Mouse (Mus musculus) MEL (cell line): ENCODE measurements around the gene Zfp280d. TPM values are rescaled to one million over a fixed set of nuclear protein-coding genes. Genes with fewer than 3 reads are reported as not detected.
A peak's percentile ranks its signal among the peaks of the same experiment; 100 is the strongest.

Experiments
- DNase-seq: peaks from one replicate; pipeline ENCODE4 v3.0.0; 2011; ENCODE audit warnings: low read depth, low spot score
- H3K27ac ChIP-seq: 2 replicates; pipeline ENCODE4 v1.5.1; 2012; ENCODE audit warnings: low read depth, mild to moderate bottlenecking, control low read depth, low read length, moderate library complexity; ENCODE audit not compliant: control insufficient read depth
- H3K27me3 ChIP-seq, 2 experiments: fragments of 150-350 bp in 1 of 2; sonication (generic) in 1 of 2; 2 replicates each; pipeline ENCODE4 v1.6.1; 2012; ENCODE audit warnings: low read length in 2 of 2, mild to moderate bottlenecking in 2 of 2, improper control_type of control experiment in 1 of 2, moderate library complexity in 1 of 2; ENCODE audit not compliant: insufficient read depth in 2 of 2, control insufficient read depth in 1 of 2
- H3K36me3 ChIP-seq, 2 experiments: 2 replicates each; pipeline ENCODE4 v1.6.1; 2012 to 2014; ENCODE audit warnings: low read length in 2 of 2, improper control_type of control experiment in 1 of 2, inconsistent platforms in 1 of 2, mild to moderate bottlenecking in 1 of 2; ENCODE audit not compliant: insufficient read depth in 2 of 2, control insufficient read depth in 1 of 2
- H3K4me1 ChIP-seq, 2 experiments: fragments of 150-350 bp in 1 of 2; sonication (generic) in 1 of 2; 2 replicates each; pipeline ENCODE4 v1.6.1; 2012; ENCODE audit warnings: low read length in 2 of 2, improper control_type of control experiment in 1 of 2, mild to moderate bottlenecking in 1 of 2; ENCODE audit not compliant: insufficient read depth in 2 of 2, control insufficient read depth in 1 of 2
- H3K4me3 ChIP-seq, 2 experiments: fragments of 150-350 bp in 1 of 2; sonication (generic) in 1 of 2; 2 replicates each; pipeline ENCODE4 v1.5.1; 2012; ENCODE audit warnings: low read depth in 2 of 2, low read length in 2 of 2, mild to moderate bottlenecking in 2 of 2, moderate library complexity in 2 of 2, control low read depth in 1 of 2, improper control_type of control experiment in 1 of 2; ENCODE audit not compliant: control insufficient read depth in 1 of 2, insufficient read depth in 1 of 2
- H3K79me2 ChIP-seq: 2 replicates; pipeline ENCODE4 v1.6.1; 2012; ENCODE audit warnings: mild to moderate bottlenecking, low read length, moderate library complexity; ENCODE audit not compliant: control insufficient read depth, poor library complexity, insufficient read depth
- H3K9ac ChIP-seq: 2 replicates; pipeline ENCODE4 v1.6.1; 2012; ENCODE audit warnings: low read depth, mild to moderate bottlenecking, control low read depth, low read length, moderate library complexity; ENCODE audit not compliant: control insufficient read depth, poor library complexity, severe bottlenecking
- H3K9me3 ChIP-seq: fragments of 150-350 bp; sonication (generic); replicated peaks from 2 replicates; pipeline ENCODE4 v1.6.1; 2012; ENCODE audit warnings: mild to moderate bottlenecking, low read length, improper control_type of control experiment, moderate library complexity; ENCODE audit not compliant: insufficient read depth
- CHD1 ChIP-seq: IDR thresholded peaks from 2 replicates; pipeline ENCODE4 v1.6.1; 2012; ENCODE audit warnings: low read depth, mild to moderate bottlenecking, inconsistent platforms, low read length, improper control_type of control experiment
- CTCF ChIP-seq, 3 experiments: IDR thresholded peaks in 2 of 3; conservative IDR thresholded peaks in 1 of 3; 2 replicates each; pipeline ENCODE4 v1.5.1; 2011 to 2012; ENCODE audit warnings: low read length in 3 of 3, low read depth in 2 of 3, mild to moderate bottlenecking in 2 of 3, improper control_type of control experiment in 1 of 3, inconsistent platforms in 1 of 3, mixed read lengths in 1 of 3, moderate library complexity in 1 of 3; ENCODE audit not compliant: control insufficient read depth in 1 of 3, insufficient read depth in 1 of 3, poor library complexity in 1 of 3, severe bottlenecking in 1 of 3
- E2F4 ChIP-seq: IDR thresholded peaks from 2 replicates; pipeline ENCODE4 v1.6.1; 2011; ENCODE audit warnings: low read depth, low read length, improper control_type of control experiment, borderline replicate concordance
- ELF1 ChIP-seq: IDR thresholded peaks from 2 replicates; pipeline ENCODE4 v1.6.1; 2014; ENCODE audit warnings: low read depth, mild to moderate bottlenecking, inconsistent platforms, low read length, improper control_type of control experiment, moderate library complexity
- EP300 ChIP-seq, 2 experiments: IDR thresholded peaks; 2 replicates each; pipeline ENCODE4 v1.6.1; 2011; ENCODE audit warnings: improper control_type of control experiment in 2 of 2, low read length in 2 of 2, low read depth in 1 of 2, mild to moderate bottlenecking in 1 of 2
- GABPA ChIP-seq: IDR thresholded peaks from 2 replicates; pipeline ENCODE4 v1.6.1; 2012; ENCODE audit warnings: low read depth, mild to moderate bottlenecking, inconsistent platforms, low read length, improper control_type of control experiment, moderate library complexity
- HCFC1 ChIP-seq: IDR thresholded peaks from 2 replicates; pipeline ENCODE4 v1.6.1; 2012; ENCODE audit warnings: low read depth, mild to moderate bottlenecking, inconsistent platforms, low read length, improper control_type of control experiment, moderate library complexity
- JUND ChIP-seq: IDR thresholded peaks from 2 replicates; pipeline ENCODE4 v1.6.1; 2011; ENCODE audit warnings: low read depth, mild to moderate bottlenecking, improper control_type of control experiment, low read length
- KAT2A ChIP-seq: conservative IDR thresholded peaks from 2 replicates; pipeline ENCODE4 v1.6.1; 2012; ENCODE audit warnings: low read depth, low read length, improper control_type of control experiment, inconsistent platforms
- MEF2A ChIP-seq: IDR thresholded peaks from 2 replicates; pipeline ENCODE4 v1.6.1; 2014; ENCODE audit warnings: low read depth, mild to moderate bottlenecking, inconsistent platforms, low read length, improper control_type of control experiment; ENCODE audit not compliant: poor library complexity, insufficient replicate concordance, severe bottlenecking; ENCODE audit errors: extremely low read depth
- MYB ChIP-seq: IDR thresholded peaks from 2 replicates; pipeline ENCODE4 v1.6.1; 2011; ENCODE audit warnings: mild to moderate bottlenecking, low read depth, low read length, improper control_type of control experiment
- MYC ChIP-seq: IDR thresholded peaks from 2 replicates; pipeline ENCODE4 v1.6.1; 2011; ENCODE audit warnings: low read depth, mild to moderate bottlenecking, low read length, improper control_type of control experiment, moderate library complexity
- NRF1 ChIP-seq: IDR thresholded peaks from 2 replicates; pipeline ENCODE4 v1.6.1; 2014; ENCODE audit warnings: low read depth, mild to moderate bottlenecking, inconsistent platforms, low read length, improper control_type of control experiment, moderate library complexity; ENCODE audit not compliant: poor library complexity, insufficient read depth, severe bottlenecking
- RCOR1 ChIP-seq: IDR thresholded peaks from 2 replicates; pipeline ENCODE4 v1.6.1; 2012; ENCODE audit warnings: low read depth, mild to moderate bottlenecking, inconsistent platforms, low read length, improper control_type of control experiment
- SIN3A ChIP-seq: IDR thresholded peaks from 2 replicates; pipeline ENCODE4 v1.6.1; 2012; ENCODE audit warnings: low read length, improper control_type of control experiment, inconsistent platforms
- SMC3 ChIP-seq: IDR thresholded peaks from 2 replicates; pipeline ENCODE4 v1.6.1; 2011; ENCODE audit warnings: low read depth, low read length, improper control_type of control experiment
- TAL1 ChIP-seq: IDR thresholded peaks from 2 replicates; pipeline ENCODE4 v1.6.1; 2012; ENCODE audit warnings: mild to moderate bottlenecking, inconsistent platforms, low read length, moderate library complexity, mixed read lengths
- TBP ChIP-seq: IDR thresholded peaks from 2 replicates; pipeline ENCODE4 v1.8.0; 2011; ENCODE audit warnings: low read depth, low read length, improper control_type of control experiment
- UBTF ChIP-seq: IDR thresholded peaks from 2 replicates; pipeline ENCODE4 v1.6.1; 2012; ENCODE audit warnings: low read depth, mild to moderate bottlenecking, inconsistent platforms, low read length, improper control_type of control experiment, moderate library complexity, borderline replicate concordance; ENCODE audit not compliant: insufficient read depth
- ZC3H11A ChIP-seq: IDR thresholded peaks from 2 replicates; pipeline ENCODE4 v1.6.1; 2012; ENCODE audit warnings: low read depth, mild to moderate bottlenecking, inconsistent platforms, low read length, improper control_type of control experiment
- ZMIZ1 ChIP-seq: IDR thresholded peaks from 2 replicates; pipeline ENCODE4 v1.6.1; 2012; ENCODE audit warnings: low read depth, mild to moderate bottlenecking, inconsistent platforms, low read length, improper control_type of control experiment, moderate library complexity
- ZNF384 ChIP-seq: IDR thresholded peaks from 2 replicates; pipeline ENCODE4 v1.6.1; 2012; ENCODE audit warnings: low read depth, mild to moderate bottlenecking, inconsistent platforms, low read length, improper control_type of control experiment
- polyA plus RNA-seq, 2 experiments: library from polyadenylated mRNA; stranded (reverse) in 1 of 2; unstranded in 1 of 2; fragments of >175 nt in 1 of 2; fragments of >200 nt in 1 of 2; gene quantifications; 2 replicates each; pipeline versions ENCODE4 v1.2.1 to v1.2.4; 2012; ENCODE audit warnings: low replicate concordance in 2 of 2, low read depth in 1 of 2; ENCODE audit not compliant: insufficient read length in 2 of 2, insufficient read depth in 1 of 2, missing spikeins in 1 of 2
- total RNA-seq: library from RNA; depleted of rRNA; stranded (reverse); fragments of 300-350 nt; gene quantifications from 2 replicates; pipeline ENCODE4 v1.2.3, GENCODE M21; 2012

The Zfp280d gene
- total and polyA plus RNA-seq, 3 experiments = 16.2 to 592 (median 20.6) TPM

- Histone ChIP-seq H3K9ac (no peak overlapping the region), H3K27ac (no peak overlapping the region), H3K79me2 (peaks cover 16% of the 10 kb centered on the region), H3K4me1 (peaks cover 3 to 10% of the 10 kb centered on the region in 2 experiments; a peak in 3 of 4 replicates), H3K4me3 (no peak overlapping the region), H3K9me3 (no peaks in the 10 kb centered on the region), H3K36me3 (peaks cover 13 to 19% of the 10 kb centered on the region in 2 experiments), H3K27me3 (no peaks in the 10 kb centered on the region)
- no peak for DNase-seq
- TF ChIP-seq MYC (no peak), ZNF384 (0 out of 2 replicates have a peak, but pooled peaks have one; percentile 7), TAL1 (no peak)
Observed at GRCm38 (mm10) chr9:72294076-72294475, 19.4 kb downstream of the Zfp280d start.

DNA sequence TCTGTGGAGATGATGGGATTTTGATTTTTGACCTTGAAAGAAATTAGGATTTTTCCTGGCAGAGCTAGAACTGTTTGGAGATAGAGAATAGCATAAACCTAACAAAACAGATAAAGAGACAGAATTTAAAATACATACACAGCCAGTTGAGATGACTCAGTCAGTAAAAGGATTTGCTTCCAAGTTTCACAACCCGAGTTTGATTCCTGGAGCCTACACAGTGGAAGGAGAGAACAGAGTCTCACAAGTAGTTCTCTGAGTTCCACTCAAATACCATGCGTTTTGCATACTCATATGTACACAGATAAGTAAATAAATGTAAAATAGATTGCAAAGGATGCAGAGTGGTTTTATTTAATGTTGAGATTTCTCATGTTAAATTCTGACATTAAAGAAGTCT lies 35.1 kb downstream of the Zfp280d start:
- Histone ChIP-seq H3K4me1 (no peaks in the 10 kb centered on the region), H3K9ac (no peak overlapping the region), H3K27me3 (no peaks in the 10 kb centered on the region), H3K9me3 (no peaks in the 10 kb centered on the region), H3K79me2 (no peaks in the 10 kb centered on the region), H3K27ac (no peak overlapping the region), H3K36me3 (peaks cover 0 to 42% of the 10 kb centered on the region in 2 experiments), H3K4me3 (no peak overlapping the region)
- TF ChIP-seq E2F4 (no peak), EP300 (IDR thresholded peaks at IDR 0.05; ENCODE audit: low read depth in 1 of 2, low read length in 2 of 2) (no peak), SIN3A (no peak), TBP (no peak), SMC3 (no peak), ELF1 (no peak), GABPA (no peak), ZC3H11A (no peak), MYB (no peak), CHD1 (no peak), RCOR1 (no peak), ZMIZ1 (no peak), CTCF (IDR thresholded peaks at IDR 0.05 in 2 of 3, conservative IDR thresholded peaks at IDR 0.05 in 1 of 3; ENCODE audit: control insufficient read depth in 1 of 3, insufficient read depth in 1 of 3, low read depth in 2 of 3, low read length in 3 of 3, poor library complexity in 1 of 3, severe bottlenecking in 1 of 3) (no peak), JUND (no peak), UBTF (no peak), KAT2A (no peak), NRF1 (no peak), HCFC1 (no peak), MEF2A (no peak)
- no peak for DNase-seq
